Mouse (Mus musculus) embryonic facial prominence, embryonic 12.5 days (tissue): Measurements from ENCODE around the gene Sipa1l3. TPM values are rescaled to one million over a fixed set of nuclear protein-coding genes. Genes with fewer than 3 reads are reported as not detected.

Experiments
- ATAC-seq: fragments of 200-750 bp; cut with Nextera tagmentation; 2 replicates; pipeline ENCODE4 v1.8.0; 2017; ENCODE audit not compliant: insufficient number of reproducible peaks, insufficient read depth, low FRiP score, low TSS enrichment
- H3K27ac ChIP-seq: fragments of 300-500 bp; sonication (generic); 2 replicates; pipeline ENCODE4 v1.5.1; 2016; ENCODE audit warnings: mild to moderate bottlenecking
- H3K27me3 ChIP-seq: fragments of 300-500 bp; sonication (generic); 2 replicates; pipeline ENCODE4 v1.6.1; 2016; ENCODE audit warnings: mild to moderate bottlenecking, moderate library complexity
- H3K36me3 ChIP-seq: fragments of 300-500 bp; sonication (generic); 2 replicates; pipeline ENCODE4 v1.6.1; 2016; ENCODE audit warnings: mild to moderate bottlenecking
- H3K4me1 ChIP-seq: fragments of 300-500 bp; sonication (generic); 2 replicates; pipeline ENCODE4 v1.6.1; 2016
- H3K4me2 ChIP-seq: fragments of 300-500 bp; sonication (generic); replicated peaks from 2 replicates; pipeline ENCODE4 v1.6.1; 2016; ENCODE audit warnings: mild to moderate bottlenecking, moderate library complexity
- H3K4me3 ChIP-seq: fragments of 300-500 bp; sonication (generic); 2 replicates; pipeline ENCODE4 v1.5.1; 2016; ENCODE audit warnings: mild to moderate bottlenecking
- H3K9ac ChIP-seq: fragments of 300-500 bp; sonication (generic); 2 replicates; pipeline ENCODE4 v1.6.1; 2016; ENCODE audit warnings: mild to moderate bottlenecking, moderate library complexity
- H3K9me3 ChIP-seq: fragments of 300-500 bp; sonication (generic); 2 replicates; pipeline ENCODE4 v1.6.1; 2016; ENCODE audit warnings: mild to moderate bottlenecking, moderate library complexity
- WGBS: fragments of 180-500 bp; shearing (Covaris S2); methylation state at CpG from one replicate; pipeline ENCODE4 v1.1.7; 2016; 5-methylcytosine and 5-hydroxymethylcytosine counted together
- polyA plus RNA-seq: library from polyadenylated mRNA; unstranded; fragments of >200 nt; fragmentation: Nextera tagmentation; extraction: Ambion mirVana; gene quantifications from 2 replicates; pipeline ENCODE4 v1.2.1, GENCODE M21; 2016

Gene Sipa1l3
- polyA plus RNA-seq, 1 experiment from 2014 or later: 16.3 TPM

GRCm38 (mm10) chr7:29454965-29455364 lies 63.5 kb downstream of the Sipa1l3 start:
- 64% methylated on average over 7 of the region's 7 CpGs for WGBS

GRCm38 (mm10) chr7:29452991-29453741 lies 65.3 kb downstream of the Sipa1l3 start:
- Histone ChIP-seq H3K4me3 (no peak overlapping the region), H3K27ac (peak overlapping the region; percentile 50), H3K4me1 (peaks cover 28% of the 10 kb centered on the region), H3K9ac (no peak overlapping the region), H3K27me3 (no peaks in the 10 kb centered on the region), H3K36me3 (no peaks in the 10 kb centered on the region), H3K9me3 (no peaks in the 10 kb centered on the region), H3K4me2 (peak overlapping the region; percentile 18)
- 12% methylated on average over 18 of the region's 18 CpGs for WGBS
- no peak for ATAC-seq

More at GRCm38 (mm10) chr7:29454965-29455364, 63.5 kb downstream of the Sipa1l3 start:
- no peak overlapping the region for H3K4me3 ChIP-seq
- H3K36me3 ChIP-seq: no peaks in the 10 kb centered on the region
- no peak overlapping the region for H3K9ac ChIP-seq
- no peaks in the 10 kb centered on the region for H3K27me3 ChIP-seq
- H3K4me1 ChIP-seq: peaks cover 31% of the 10 kb centered on the region
- no peak overlapping the region for H3K4me2 ChIP-seq
- no peak for ATAC-seq
- H3K27ac ChIP-seq: peak overlapping the region; percentile 25; the same call in 1 of the 2 replicates
- H3K9me3 ChIP-seq: no peaks in the 10 kb centered on the region

GRCm38 (mm10) chr7:29452381-29452780 lies 66.1 kb downstream of the Sipa1l3 start:
- 88% methylated on average over 6 of the region's 6 CpGs for WGBS
- H3K9me3 ChIP-seq: no peaks in the 10 kb centered on the region
- H3K9ac ChIP-seq: no peak overlapping the region
- 0 out of 2 replicates have a peak overlapping the region, but pooled peaks have one; percentile 50 for H3K27ac ChIP-seq
- peaks cover 28% of the 10 kb centered on the region for H3K4me1 ChIP-seq
- H3K4me3 ChIP-seq: no peak overlapping the region
- no peak for ATAC-seq
- no peaks in the 10 kb centered on the region for H3K36me3 ChIP-seq
- no peak overlapping the region for H3K4me2 ChIP-seq
- no peaks in the 10 kb centered on the region for H3K27me3 ChIP-seq

- Histone ChIP-seq H3K4me2 (no peak overlapping the region), H3K4me3 (no peak overlapping the region), H3K9ac (no peak overlapping the region), H3K9me3 (no peaks in the 10 kb centered on the region), H3K36me3 (no peaks in the 10 kb centered on the region), H3K4me1 (peaks cover 28% of the 10 kb centered on the region), H3K27me3 (no peaks in the 10 kb centered on the region), H3K27ac (no peak overlapping the region)
- 71% methylated on average over 5 of the region's 5 CpGs for WGBS
- ATAC-seq: no peak
Observed at GRCm38 (mm10) chr7:29450175-29450574, 68.3 kb downstream of the Sipa1l3 start.

GRCm38 (mm10) chr7:29448830-29449229 lies 69.6 kb downstream of the Sipa1l3 start:
- no peak overlapping the region for H3K4me3 ChIP-seq
- H3K27me3 ChIP-seq: no peaks in the 10 kb centered on the region
- H3K4me2 ChIP-seq: no peak overlapping the region
- no peak for ATAC-seq
- H3K9ac ChIP-seq: no peak overlapping the region
- no peaks in the 10 kb centered on the region for H3K36me3 ChIP-seq
- H3K4me1 ChIP-seq: peaks cover 27% of the 10 kb centered on the region
- H3K27ac ChIP-seq: no peak overlapping the region
- 92% methylated on average over 6 of the region's 6 CpGs for WGBS
- no peaks in the 10 kb centered on the region for H3K9me3 ChIP-seq

GRCm38 (mm10) chr7:29447147-29447829 lies 71.2 kb downstream of the Sipa1l3 start:
- Histone ChIP-seq H3K36me3 (no peaks in the 10 kb centered on the region), H3K27me3 (no peaks in the 10 kb centered on the region), H3K9me3 (no peaks in the 10 kb centered on the region), H3K4me3 (no peak overlapping the region), H3K4me1 (peaks cover 12% of the 10 kb centered on the region; the same call in 1 of the 2 replicates), H3K9ac (no peak overlapping the region), H3K4me2 (no peak overlapping the region), H3K27ac (no peak overlapping the region)
- no peak for ATAC-seq
- 86% methylated on average over 11 of the region's 11 CpGs for WGBS

GRCm38 (mm10) chr7:29446156-29446555 lies 72.3 kb downstream of the Sipa1l3 start:
- peaks cover 3% of the 10 kb centered on the region; the same call in 1 of the 2 replicates for H3K4me1 ChIP-seq
- H3K9ac ChIP-seq: no peak overlapping the region
- H3K27me3 ChIP-seq: no peaks in the 10 kb centered on the region
- 83% methylated on average over 4 of the region's 4 CpGs for WGBS
- H3K4me2 ChIP-seq: no peak overlapping the region
- H3K36me3 ChIP-seq: no peaks in the 10 kb centered on the region
- ATAC-seq: no peak
- H3K4me3 ChIP-seq: no peak overlapping the region
- no peaks in the 10 kb centered on the region for H3K9me3 ChIP-seq
- H3K27ac ChIP-seq: no peak overlapping the region

GRCm38 (mm10) chr7:29444527-29444926 lies 73.9 kb downstream of the Sipa1l3 start:
- whole genome bisulfite sequencing: 76% methylated on average over 5 of the region's 5 CpGs
- no peak for ATAC-seq
- Histone ChIP-seq H3K4me3 (no peak overlapping the region), H3K9me3 (no peaks in the 10 kb centered on the region), H3K4me1 (peaks cover 3% of the 10 kb centered on the region; the same call in 1 of the 2 replicates), H3K27me3 (no peaks in the 10 kb centered on the region), H3K9ac (no peak overlapping the region), H3K27ac (no peak overlapping the region), H3K36me3 (no peaks in the 10 kb centered on the region), H3K4me2 (no peak overlapping the region)

GRCm38 (mm10) chr7:29444070-29444469 lies 74.4 kb downstream of the Sipa1l3 start:
- 69% methylated on average over 2 of the region's 2 CpGs for WGBS
- peaks cover 3% of the 10 kb centered on the region; the same call in 1 of the 2 replicates for H3K4me1 ChIP-seq
- no peak overlapping the region for H3K9ac ChIP-seq
- H3K27me3 ChIP-seq: no peaks in the 10 kb centered on the region
- H3K27ac ChIP-seq: no peak overlapping the region
- no peak overlapping the region for H3K4me3 ChIP-seq
- H3K36me3 ChIP-seq: no peaks in the 10 kb centered on the region
- no peak for ATAC-seq
- no peaks in the 10 kb centered on the region for H3K9me3 ChIP-seq
- H3K4me2 ChIP-seq: no peak overlapping the region

- Histone ChIP-seq H3K27me3 (no peaks in the 10 kb centered on the region), H3K36me3 (no peaks in the 10 kb centered on the region), H3K4me1 (peaks cover 2% of the 10 kb centered on the region; the same call in 1 of the 2 replicates), H3K27ac (no peak overlapping the region), H3K9ac (no peak overlapping the region), H3K4me3 (no peak overlapping the region), H3K9me3 (no peaks in the 10 kb centered on the region), H3K4me2 (no peak overlapping the region)
- ATAC-seq: no peak
- 76% methylated on average over 9 of the region's 9 CpGs for WGBS
Observed at GRCm38 (mm10) chr7:29441793-29442192, 76.6 kb downstream of the Sipa1l3 start.

- Histone ChIP-seq H3K4me1 (peaks cover 2% of the 10 kb centered on the region; the same call in 1 of the 2 replicates), H3K9me3 (no peaks in the 10 kb centered on the region), H3K4me2 (no peak overlapping the region), H3K4me3 (no peak overlapping the region), H3K27me3 (no peaks in the 10 kb centered on the region), H3K36me3 (no peaks in the 10 kb centered on the region), H3K27ac (no peak overlapping the region), H3K9ac (no peak overlapping the region)
- no peak for ATAC-seq
- WGBS: 62% methylated on average over 9 of the region's 9 CpGs
Observed at GRCm38 (mm10) chr7:29441151-29441550, 77.3 kb downstream of the Sipa1l3 start.
